Mouse (Mus musculus) midbrain, embryonic 13.5 days (tissue): Measurements from ENCODE around the gene Map3k6. TPM values are rescaled to one million over a fixed set of nuclear protein-coding genes. Genes with fewer than 3 reads are reported as not detected.

Source experiments
- ATAC-seq: fragments of 200-750 bp; cut with Nextera tagmentation; 2 replicates; pipeline ENCODE4 v1.8.0; 2017; ENCODE audit warnings: mild to moderate bottlenecking, moderate TSS enrichment, moderate library complexity
- H3K27ac ChIP-seq: fragments of 300-500 bp; sonication (generic); 2 replicates; pipeline ENCODE4 v1.5.1; 2015; ENCODE audit warnings: inconsistent platforms, mild to moderate bottlenecking, moderate library complexity
- H3K27me3 ChIP-seq: fragments of 300-500 bp; sonication (generic); 2 replicates; pipeline ENCODE4 v1.6.1; 2015; ENCODE audit warnings: mild to moderate bottlenecking, inconsistent platforms
- H3K36me3 ChIP-seq: fragments of 300-500 bp; sonication (generic); 2 replicates; pipeline ENCODE4 v1.6.1; 2015; ENCODE audit warnings: mild to moderate bottlenecking, inconsistent platforms
- H3K4me1 ChIP-seq: fragments of 300-500 bp; sonication (generic); replicated peaks from 2 replicates; pipeline ENCODE4 v1.6.1; 2015; ENCODE audit warnings: inconsistent platforms
- H3K4me2 ChIP-seq: fragments of 300-500 bp; sonication (generic); replicated peaks from 2 replicates; pipeline ENCODE4 v1.6.1; 2015; ENCODE audit warnings: moderate library complexity, mild to moderate bottlenecking, inconsistent platforms
- H3K4me3 ChIP-seq: fragments of 300-500 bp; sonication (generic); replicated peaks from 2 replicates; pipeline ENCODE4 v1.5.1; 2015; ENCODE audit warnings: mild to moderate bottlenecking, inconsistent platforms
- H3K9ac ChIP-seq: fragments of 300-500 bp; sonication (generic); replicated peaks from 2 replicates; pipeline ENCODE4 v1.6.1; 2015; ENCODE audit warnings: mild to moderate bottlenecking, inconsistent platforms
- H3K9me3 ChIP-seq: fragments of 300-500 bp; sonication (generic); 2 replicates; pipeline ENCODE4 v1.6.1; 2016; ENCODE audit warnings: mild to moderate bottlenecking, inconsistent platforms
- WGBS: fragments of 180-500 bp; shearing (Covaris S2); methylation state at CpG from one replicate; pipeline ENCODE4 v1.1.7; 2015; 5-methylcytosine and 5-hydroxymethylcytosine counted together
- polyA plus RNA-seq: library from polyadenylated mRNA; unstranded; fragments of >200 nt; fragmentation: Nextera tagmentation; extraction: Ambion mirVana; gene quantifications from 2 replicates; pipeline ENCODE4 v1.2.1, GENCODE M21; 2015

Map3k6 gene
- polyA plus RNA-seq, 1 experiment from 2014 or later: 2.3 TPM

GRCm38 (mm10) chr4:133218745-133219144 is 21.9 kb upstream of the Map3k6 start:
- H3K9me3 ChIP-seq: no peaks in the 10 kb centered on the region
- no peak overlapping the region for H3K27ac ChIP-seq
- H3K4me3 ChIP-seq: no peak overlapping the region
- H3K4me2 ChIP-seq: no peak overlapping the region
- 90% methylated on average over 3 of the region's 3 CpGs for WGBS
- peaks cover 13% of the 10 kb centered on the region for H3K4me1 ChIP-seq
- H3K27me3 ChIP-seq: peaks cover 54% of the 10 kb centered on the region
- no peak for ATAC-seq
- no peak overlapping the region for H3K9ac ChIP-seq
- no peaks in the 10 kb centered on the region for H3K36me3 ChIP-seq

GRCm38 (mm10) chr4:133220656-133221055 is 20.0 kb upstream of the Map3k6 start:
- WGBS: 1% methylated on average over 25 of the region's 25 CpGs
- peak overlapping the region; percentile 59 for H3K9ac ChIP-seq
- H3K4me2 ChIP-seq: peak overlapping the region; percentile 55
- peak overlapping the region; percentile 30 for H3K4me3 ChIP-seq
- H3K4me1 ChIP-seq: peaks cover 12% of the 10 kb centered on the region
- peaks cover 37% of the 10 kb centered on the region for H3K27me3 ChIP-seq
- no peak for ATAC-seq
- no peaks in the 10 kb centered on the region for H3K9me3 ChIP-seq
- H3K36me3 ChIP-seq: no peaks in the 10 kb centered on the region
- H3K27ac ChIP-seq: no peak overlapping the region

GRCm38 (mm10) chr4:133221701-133222100 is 18.9 kb upstream of the Map3k6 start:
- H3K4me1 ChIP-seq: peaks cover 12% of the 10 kb centered on the region
- no peaks in the 10 kb centered on the region for H3K9me3 ChIP-seq
- ATAC-seq: no peak
- 85% methylated on average over 8 of the region's 8 CpGs for WGBS
- no peaks in the 10 kb centered on the region for H3K36me3 ChIP-seq
- no peak overlapping the region for H3K27ac ChIP-seq
- no peak overlapping the region for H3K4me3 ChIP-seq
- no peak overlapping the region for H3K4me2 ChIP-seq
- peaks cover 37% of the 10 kb centered on the region for H3K27me3 ChIP-seq
- H3K9ac ChIP-seq: no peak overlapping the region

GRCm38 (mm10) chr4:133223875-133224274 is 16.7 kb upstream of the Map3k6 start:
- no peak overlapping the region for H3K4me3 ChIP-seq
- peaks cover 37% of the 10 kb centered on the region for H3K27me3 ChIP-seq
- H3K9ac ChIP-seq: no peak overlapping the region
- 45% methylated on average over 5 of the region's 5 CpGs for WGBS
- no peak overlapping the region for H3K4me2 ChIP-seq
- H3K4me1 ChIP-seq: peaks cover 8% of the 10 kb centered on the region
- no peak overlapping the region for H3K27ac ChIP-seq
- ATAC-seq: no peak
- H3K36me3 ChIP-seq: no peaks in the 10 kb centered on the region
- no peaks in the 10 kb centered on the region for H3K9me3 ChIP-seq

GRCm38 (mm10) chr4:133226073-133226472 is 14.5 kb upstream of the Map3k6 start:
- H3K36me3 ChIP-seq: no peaks in the 10 kb centered on the region
- no peak overlapping the region for H3K4me2 ChIP-seq
- H3K4me1 ChIP-seq: peaks cover 5% of the 10 kb centered on the region
- H3K9ac ChIP-seq: no peak overlapping the region
- WGBS: 68% methylated on average over 10 of the region's 10 CpGs
- peaks cover 20% of the 10 kb centered on the region for H3K27me3 ChIP-seq
- ATAC-seq: no peak
- H3K27ac ChIP-seq: no peak overlapping the region
- H3K4me3 ChIP-seq: no peak overlapping the region
- no peaks in the 10 kb centered on the region for H3K9me3 ChIP-seq

- Histone ChIP-seq H3K9ac (no peak overlapping the region), H3K9me3 (no peaks in the 10 kb centered on the region), H3K27ac (no peak overlapping the region), H3K4me3 (no peak overlapping the region), H3K4me1 (peaks cover 5% of the 10 kb centered on the region; the same call in 1 of the 2 replicates), H3K36me3 (no peaks in the 10 kb centered on the region), H3K27me3 (peaks cover 6% of the 10 kb centered on the region; the same call in 1 of the 2 replicates), H3K4me2 (no peak overlapping the region)
- WGBS: 54% methylated on average over 8 of the region's 8 CpGs
- ATAC-seq: no peak
Measured at GRCm38 (mm10) chr4:133227636-133228035, 13.0 kb upstream of the Map3k6 start.

GRCm38 (mm10) chr4:133229582-133229981 is 11.0 kb upstream of the Map3k6 start:
- Histone ChIP-seq H3K4me3 (no peak overlapping the region), H3K27me3 (no peaks in the 10 kb centered on the region), H3K9ac (no peak overlapping the region), H3K27ac (no peak overlapping the region), H3K4me1 (peaks cover 5% of the 10 kb centered on the region; the same call in 1 of the 2 replicates), H3K4me2 (no peak overlapping the region), H3K9me3 (no peaks in the 10 kb centered on the region), H3K36me3 (no peaks in the 10 kb centered on the region)
- WGBS: 64% methylated on average over 8 of the region's 8 CpGs
- no peak for ATAC-seq

GRCm38 (mm10) chr4:133233285-133233976 is 7.2 kb upstream of the Map3k6 start:
- H3K27me3 ChIP-seq: peaks cover 4% of the 10 kb centered on the region; the same call in 1 of the 2 replicates
- H3K9ac ChIP-seq: no peak overlapping the region
- no peaks in the 10 kb centered on the region for H3K9me3 ChIP-seq
- H3K4me2 ChIP-seq: no peak overlapping the region
- H3K36me3 ChIP-seq: no peaks in the 10 kb centered on the region
- no peak overlapping the region for H3K4me3 ChIP-seq
- no peak overlapping the region for H3K27ac ChIP-seq
- WGBS: 39% methylated on average over 10 of the region's 10 CpGs
- ATAC-seq: no peak
- peaks cover 5% of the 10 kb centered on the region; the same call in 1 of the 2 replicates for H3K4me1 ChIP-seq

GRCm38 (mm10) chr4:133234771-133235170 is 5.8 kb upstream of the Map3k6 start:
- 66% methylated on average over 5 of the region's 5 CpGs for WGBS
- no peak overlapping the region for H3K4me2 ChIP-seq
- no peak overlapping the region for H3K4me3 ChIP-seq
- H3K9me3 ChIP-seq: no peaks in the 10 kb centered on the region
- peaks cover 16% of the 10 kb centered on the region for H3K27me3 ChIP-seq
- ATAC-seq: no peak
- peaks cover 3% of the 10 kb centered on the region; the same call in 1 of the 2 replicates for H3K4me1 ChIP-seq
- H3K27ac ChIP-seq: no peak overlapping the region
- no peaks in the 10 kb centered on the region for H3K36me3 ChIP-seq
- H3K9ac ChIP-seq: no peak overlapping the region

GRCm38 (mm10) chr4:133235415-133235814 is 5.2 kb upstream of the Map3k6 start:
- ATAC-seq: no peak
- Histone ChIP-seq H3K4me3 (no peak overlapping the region), H3K36me3 (no peaks in the 10 kb centered on the region), H3K4me2 (no peak overlapping the region), H3K4me1 (peaks cover 2% of the 10 kb centered on the region; the same call in 1 of the 2 replicates), H3K9me3 (no peaks in the 10 kb centered on the region), H3K27me3 (peaks cover 22% of the 10 kb centered on the region), H3K9ac (no peak overlapping the region), H3K27ac (no peak overlapping the region)
- 78% methylated on average over 5 of the region's 5 CpGs for WGBS

- H3K4me2 ChIP-seq: no peak overlapping the region
- H3K27ac ChIP-seq: no peak overlapping the region
- H3K9me3 ChIP-seq: no peaks in the 10 kb centered on the region
- peaks cover 46% of the 10 kb centered on the region for H3K27me3 ChIP-seq
- ATAC-seq: no peak
- no peaks in the 10 kb centered on the region for H3K36me3 ChIP-seq
- peaks cover 15% of the 10 kb centered on the region for H3K4me1 ChIP-seq
- H3K4me3 ChIP-seq: no peak overlapping the region
- no peak overlapping the region for H3K9ac ChIP-seq
- WGBS: 90% methylated on average over 4 of the region's 4 CpGs
Measured at GRCm38 (mm10) chr4:133237911-133238310, 2.7 kb upstream of the Map3k6 start.

GRCm38 (mm10) chr4:133240934-133241908 is 603 bp downstream of the Map3k6 start:
- under 1% methylated on average over 73 of the region's 78 CpGs for WGBS
- Histone ChIP-seq H3K9ac (peak overlapping the region; percentile 64), H3K27me3 (peaks cover 78% of the 10 kb centered on the region), H3K9me3 (no peaks in the 10 kb centered on the region), H3K27ac (no peak overlapping the region), H3K4me2 (peak overlapping the region; percentile 81), H3K4me1 (peaks cover 15% of the 10 kb centered on the region), H3K4me3 (peak overlapping the region; percentile 50), H3K36me3 (no peaks in the 10 kb centered on the region)
- peak; percentile 94 for ATAC-seq
